Mouse (Mus musculus): ENCODE data around the gene Rfc5.
A peak's percentile ranks its signal among the peaks of the same experiment; 100 is the strongest.
"Not testable (repeated sequence)": the region's sequence is repeated elsewhere in the genome, so short reads cannot be mapped to it uniquely, and the experiment has no call there.

Rfc5 gene

DNA sequence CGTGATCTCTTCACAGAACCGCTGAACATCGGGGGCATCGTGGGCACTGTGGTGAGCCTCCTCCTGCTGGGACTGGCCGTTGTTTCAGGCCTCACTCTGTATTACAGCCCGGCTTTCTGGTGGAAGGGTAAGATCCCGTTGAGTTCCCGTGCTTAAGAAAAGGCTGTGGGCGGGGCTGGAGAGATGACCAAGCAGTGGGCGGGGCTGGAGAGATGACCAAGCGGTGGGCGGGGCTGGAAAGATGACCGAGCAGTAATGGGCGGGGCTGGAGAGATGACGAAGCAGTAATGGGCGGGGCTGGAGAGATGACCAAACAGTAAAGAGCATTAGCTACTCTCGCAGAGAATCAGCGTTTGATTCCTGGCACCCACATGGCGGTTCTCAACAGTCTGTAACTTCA, 40.6 kb downstream of the Rfc5 start:
- DNase-seq (ENCODE audit: low spot score in 2 of 2): peak; percentile 50 to 62

DNA sequence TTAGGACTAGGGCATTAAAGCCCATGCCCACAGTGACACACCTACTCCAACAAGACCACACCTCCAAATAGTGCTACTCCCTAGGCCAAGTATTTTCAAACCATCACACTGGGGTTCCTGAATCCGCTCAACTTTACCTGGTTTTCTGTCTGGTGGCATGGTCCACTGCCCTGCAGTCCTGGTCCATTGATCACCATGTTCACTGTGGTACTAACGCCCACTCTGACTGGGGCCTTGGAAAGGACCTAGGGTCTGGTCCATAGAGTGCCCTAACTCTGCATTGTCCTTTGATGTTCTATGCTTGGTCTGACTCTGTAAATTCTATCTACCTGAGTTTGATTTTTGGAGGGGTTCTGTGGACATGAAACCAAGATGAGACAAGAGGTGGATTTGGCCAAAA, 41.0 kb downstream of the Rfc5 start:
- DNase-seq (ENCODE audit: low spot score in 2 of 2): no peak

DNA sequence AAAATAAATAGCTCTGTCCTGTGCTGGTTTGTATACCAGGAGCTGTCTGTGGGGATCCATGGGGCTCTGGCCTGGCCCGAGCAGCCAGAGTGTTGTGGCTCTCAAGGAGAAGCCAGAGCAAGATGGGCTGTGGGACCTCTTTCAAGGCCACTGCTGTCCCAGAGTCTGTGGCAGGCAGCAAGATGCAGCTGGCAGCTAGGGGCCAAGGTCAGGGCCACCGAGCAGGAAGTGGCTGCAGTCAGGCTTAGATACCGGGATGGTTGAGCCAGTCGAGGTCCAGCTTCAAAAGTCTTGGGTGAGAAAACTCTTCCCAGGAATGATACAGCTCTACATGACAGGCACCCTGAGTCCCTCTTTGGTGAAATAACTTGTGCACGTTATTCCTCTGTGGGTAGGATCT, 41.8 kb downstream of the Rfc5 start:
- DNase-seq (ENCODE audit: low spot score in 2 of 2): no peak

DNA sequence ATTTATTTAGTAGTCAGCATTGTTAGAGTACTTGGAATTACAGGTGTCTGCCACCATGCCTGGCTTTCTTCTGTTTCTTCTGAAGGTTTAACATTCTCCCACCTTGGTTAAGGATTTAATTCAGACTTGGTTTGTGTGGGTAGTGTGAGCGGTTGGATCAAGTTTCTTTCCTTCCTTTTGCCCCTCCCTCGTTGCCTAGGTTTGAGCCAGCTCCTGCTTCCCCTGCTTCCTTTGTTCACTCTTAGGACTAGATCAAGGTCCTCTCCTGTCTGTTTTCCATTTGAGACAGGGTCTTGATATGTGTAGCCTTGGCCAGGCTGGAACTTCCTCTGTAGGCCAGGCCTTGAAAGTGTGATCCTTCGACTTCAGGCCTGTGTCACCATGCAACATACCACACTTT, 42.6 kb downstream of the Rfc5 start:
- DNase-seq (ENCODE audit: low spot score in 2 of 2): no peak

DNA sequence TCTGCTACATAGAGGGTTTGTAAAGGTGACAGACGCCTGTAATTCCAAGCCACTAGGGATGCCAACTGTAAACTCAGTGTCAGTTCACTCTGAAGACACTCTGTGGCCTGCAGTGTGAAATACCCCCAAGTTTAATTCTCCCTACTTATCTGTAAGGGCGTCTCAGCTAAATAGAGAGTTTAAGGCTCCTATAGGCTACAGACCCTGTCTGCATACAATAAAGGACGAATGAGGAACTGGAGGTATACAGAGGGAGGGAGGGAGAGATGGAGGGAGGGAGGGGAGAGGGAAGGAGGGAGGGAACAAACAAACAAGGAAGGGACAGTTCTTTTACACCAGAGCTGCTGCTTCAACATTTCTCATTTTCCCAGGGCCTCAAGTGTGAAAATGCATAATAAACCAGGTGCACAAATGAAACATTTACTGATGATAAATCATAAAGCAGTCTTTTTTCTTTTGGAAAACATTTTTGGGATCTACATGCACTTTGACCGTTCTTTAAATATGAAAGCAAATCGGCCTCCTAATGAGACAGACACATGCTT, 43.3 kb downstream of the Rfc5 start:
- no peak for DNase-seq (ENCODE audit: low spot score in 2 of 2)

- DNase-seq (ENCODE audit: low spot score in 2 of 2): not testable (repeated sequence)
These were observed 44.4 kb downstream of the Rfc5 start for GRCm38 (mm10) chr5:117344496-117344895.

DNA sequence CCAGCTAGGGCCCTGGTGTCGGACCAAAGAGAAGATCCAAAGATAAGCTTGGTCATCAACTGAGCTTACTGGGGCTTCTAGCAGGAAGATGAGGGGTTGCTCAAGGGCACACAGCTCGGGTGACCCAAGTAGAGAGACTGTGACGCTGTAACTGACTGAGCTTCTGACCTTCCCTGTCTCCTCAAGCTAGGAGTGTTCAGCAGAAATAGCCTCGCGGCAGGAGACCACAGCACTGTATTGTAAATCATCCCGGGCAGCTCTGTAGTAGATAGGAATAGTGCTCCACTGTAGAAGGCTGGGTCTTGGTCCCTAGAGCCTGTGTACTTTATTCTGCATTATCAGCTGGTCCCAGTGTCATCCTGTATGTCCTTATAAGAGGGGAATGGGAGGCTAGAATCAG, 47.0 kb downstream of the Rfc5 start:
- DNase-seq (ENCODE audit: low spot score in 2 of 2): no peak

DNA sequence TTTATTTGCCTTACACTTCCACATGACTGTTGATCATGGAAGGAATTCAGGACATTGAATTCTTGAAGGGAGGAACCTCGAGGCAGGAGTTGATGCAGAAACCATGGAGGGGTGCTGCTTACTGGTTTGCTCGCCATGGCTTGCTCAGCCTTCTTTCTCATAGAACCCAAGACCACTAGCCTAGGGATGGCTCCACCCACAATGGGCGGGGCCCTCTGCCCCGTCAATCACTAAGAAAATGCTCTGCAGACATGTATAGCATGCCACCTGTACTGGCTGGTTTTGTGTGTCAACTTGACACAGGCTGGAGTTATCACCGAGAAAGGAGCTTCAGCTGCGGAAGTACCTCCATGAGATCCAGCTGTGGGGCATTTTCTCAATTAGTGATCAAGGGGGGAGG, 48.8 kb downstream of the Rfc5 start:
- no peak for DNase-seq (ENCODE audit: low spot score in 2 of 2)

DNA sequence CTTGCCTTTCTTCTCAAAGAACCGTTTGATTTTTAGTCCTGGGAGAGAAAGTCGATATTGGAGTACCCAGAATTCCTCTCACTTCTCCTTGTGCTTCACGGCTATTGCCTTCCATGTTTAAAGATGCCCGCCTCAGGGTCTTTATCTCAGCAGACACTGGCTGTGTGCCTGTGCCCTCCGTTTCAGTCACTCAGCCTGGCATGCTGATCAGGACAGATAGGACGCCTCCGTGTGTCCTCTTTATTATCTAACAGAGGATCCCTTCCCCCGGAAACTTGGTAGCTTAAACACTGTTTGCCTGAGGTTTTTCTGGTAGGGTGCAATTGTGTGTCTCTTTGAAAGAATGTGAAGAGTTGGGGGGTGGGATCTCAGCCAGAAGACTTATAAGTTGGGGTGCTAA, 50.3 kb downstream of the Rfc5 start:
- DNase-seq (ENCODE audit: low spot score in 2 of 2): no peak

- no peak for DNase-seq (ENCODE audit: low spot score in 2 of 2)
These were observed 50.8 kb downstream of the Rfc5 start for GRCm38 (mm10) chr5:117337999-117338398.

DNA sequence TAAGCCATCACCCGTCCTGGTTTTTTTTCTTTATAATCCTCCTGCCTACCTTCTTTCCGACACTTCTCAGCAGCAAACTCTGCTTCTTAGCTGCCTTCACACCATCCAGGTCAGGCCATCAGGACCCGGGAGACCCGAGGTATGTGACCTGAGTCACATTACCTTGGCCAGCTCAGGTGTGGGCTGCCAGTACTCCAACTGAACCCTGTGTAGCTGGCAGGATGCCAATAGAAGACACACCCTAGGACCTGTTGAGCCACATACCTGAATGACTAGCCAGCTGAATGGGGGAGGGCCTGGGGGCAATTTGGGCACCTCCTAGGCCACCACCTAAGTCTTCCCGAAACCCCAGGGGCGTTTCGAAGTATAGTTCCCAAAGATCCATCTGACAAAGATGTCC, 58.4 kb downstream of the Rfc5 start:
- DNase-seq (ENCODE audit: low spot score in 2 of 2): no peak
